Mouse (Mus musculus) cerebellum, adult 9-11 months (tissue): ENCODE data around the gene Atp2b2.
"Not testable (repeated sequence)": the region's sequence is repeated elsewhere in the genome, so short reads cannot be mapped to it uniquely, and the experiment has no call there.

Experiments
- DNase-seq: peaks from one replicate; pipeline ENCODE4 v3.0.0; 2022

Atp2b2 gene

DNA sequence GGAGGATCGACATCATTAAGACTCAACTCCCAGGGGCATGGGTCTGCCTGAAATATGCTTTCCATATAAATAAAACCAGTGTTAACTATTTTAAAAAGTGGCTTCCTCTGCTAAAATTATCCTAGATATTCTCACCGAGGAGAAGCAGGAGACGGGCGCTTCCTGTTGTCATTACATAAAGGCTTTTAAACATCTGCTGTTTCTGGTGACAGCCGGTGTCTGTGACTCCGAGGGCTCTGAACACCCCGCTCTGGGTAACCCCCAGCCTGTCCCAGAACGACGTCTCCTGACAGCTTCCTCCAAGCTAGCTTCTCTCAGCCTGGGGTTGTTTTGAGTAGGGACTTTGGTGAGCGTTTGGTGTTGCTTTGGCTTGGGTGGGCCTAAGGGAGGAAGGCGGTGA lies 273.6 kb downstream of the Atp2b2 start:
- DNase-seq, result no peak

GRCm38 (mm10) chr6:113761644-113762043 lies 280.8 kb downstream of the Atp2b2 start:
- DNase-seq, result peak; percentile 72

GRCm38 (mm10) chr6:113749119-113749685 lies 293.2 kb downstream of the Atp2b2 start:
- no peak for DNase-seq

DNA sequence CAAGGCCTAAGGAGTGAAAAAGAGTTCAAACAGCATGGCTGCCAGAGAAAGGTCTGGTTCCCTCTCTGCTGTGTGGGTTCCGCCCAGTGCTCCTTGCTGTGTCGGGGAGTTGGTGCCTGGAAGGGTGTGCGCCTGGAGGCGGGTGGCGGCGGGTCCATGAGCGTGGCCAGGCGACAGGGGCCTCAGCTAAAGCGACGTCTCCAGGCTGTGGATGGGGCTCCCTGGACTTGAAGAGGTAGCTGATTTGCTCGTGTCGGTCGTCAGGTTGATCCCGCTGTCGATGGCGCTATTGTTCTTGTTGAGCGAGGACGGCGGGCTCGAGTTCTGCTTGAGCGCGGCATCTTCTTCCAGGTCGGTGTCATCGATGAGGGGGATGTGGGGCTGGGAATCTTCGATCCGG lies 294.1 kb downstream of the Atp2b2 start:
- no peak for DNase-seq

- DNase-seq, result no peak
These were observed 295.1 kb downstream of the Atp2b2 start for GRCm38 (mm10) chr6:113747284-113747683.

GRCm38 (mm10) chr6:113745117-113745516 lies 297.3 kb downstream of the Atp2b2 start:
- DNase-seq, result no peak

GRCm38 (mm10) chr6:113743111-113743510 lies 299.3 kb downstream of the Atp2b2 start:
- DNase-seq, result no peak

GRCm38 (mm10) chr6:113742321-113742720 lies 300.1 kb downstream of the Atp2b2 start:
- no peak for DNase-seq

DNA sequence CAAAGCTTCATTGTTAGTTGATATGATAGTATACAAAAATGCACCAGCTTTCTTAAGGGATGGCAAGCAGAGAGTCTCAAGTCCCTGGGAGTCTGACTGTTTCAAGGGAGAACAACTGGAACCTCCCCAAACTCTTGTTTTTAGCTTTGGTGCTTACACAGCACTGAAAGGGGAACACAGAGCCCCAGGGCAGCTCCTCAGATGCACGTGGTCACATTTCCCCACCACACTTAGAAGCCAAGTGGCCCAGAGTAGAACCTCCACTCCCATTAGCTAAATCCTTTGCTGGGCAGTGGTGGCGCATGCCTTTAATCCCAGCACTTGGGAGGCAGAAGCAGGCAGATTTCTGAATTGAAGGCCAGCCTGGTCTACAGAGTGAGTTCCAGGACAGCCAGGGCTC lies 301.0 kb downstream of the Atp2b2 start:
- DNase-seq, result no peak

DNA sequence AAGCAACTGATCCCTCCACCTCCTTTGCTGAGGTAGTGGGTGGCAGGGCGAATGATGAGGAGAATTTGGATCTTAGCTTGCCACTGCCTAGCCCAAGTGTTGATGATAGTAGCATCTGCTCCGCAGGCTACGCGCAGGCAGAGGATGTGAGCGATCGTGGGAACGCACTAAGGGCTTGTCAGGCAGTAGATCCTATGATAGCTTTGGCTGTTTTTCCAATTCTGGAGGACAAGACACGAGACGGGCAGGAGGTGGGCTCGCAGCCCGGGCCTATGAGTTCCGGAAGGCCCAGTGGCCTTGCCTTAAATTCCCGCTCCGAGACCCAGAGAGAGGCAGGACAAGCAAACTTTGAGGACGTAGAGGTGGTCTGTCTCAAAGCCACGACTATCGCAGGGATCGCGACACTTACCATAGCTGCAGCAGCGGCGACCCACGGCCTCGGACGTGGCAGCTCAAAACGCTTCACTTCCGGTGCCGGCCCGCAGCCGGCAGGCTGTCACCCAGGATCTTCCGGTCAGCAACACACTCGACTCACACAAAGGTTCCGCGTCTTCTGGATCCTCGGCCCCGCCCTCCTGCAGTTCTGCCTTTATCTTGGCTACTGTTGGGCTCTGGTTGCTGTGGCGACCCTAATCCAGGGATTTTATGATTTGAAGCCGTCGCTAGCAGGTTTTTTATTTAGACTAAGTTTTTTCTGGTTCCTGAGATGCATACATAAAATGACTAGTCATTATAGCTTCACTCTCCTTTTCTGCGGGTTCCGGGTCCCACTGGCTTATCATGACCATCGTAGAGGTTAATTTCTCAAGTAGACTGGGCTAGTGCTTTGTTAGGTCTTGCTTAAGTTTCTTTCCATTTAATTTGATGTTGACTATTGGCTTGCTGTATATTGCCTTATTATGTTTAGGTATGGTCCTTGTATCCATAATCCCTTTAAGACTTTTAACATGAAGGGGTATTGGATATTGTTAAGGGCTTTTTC lies 301.9 kb downstream of the Atp2b2 start, which contains the start of gene Sec13:
Sec13 (minus strand) TSS at position 508 of the 982 bp plus-strand sequence.
- peak; percentile 80 for DNase-seq

GRCm38 (mm10) chr6:113737318-113738046 lies 304.9 kb downstream of the Atp2b2 start:
- DNase-seq, result no peak

GRCm38 (mm10) chr6:113731296-113731695 lies 311.1 kb downstream of the Atp2b2 start:
- DNase-seq, result no peak

DNA sequence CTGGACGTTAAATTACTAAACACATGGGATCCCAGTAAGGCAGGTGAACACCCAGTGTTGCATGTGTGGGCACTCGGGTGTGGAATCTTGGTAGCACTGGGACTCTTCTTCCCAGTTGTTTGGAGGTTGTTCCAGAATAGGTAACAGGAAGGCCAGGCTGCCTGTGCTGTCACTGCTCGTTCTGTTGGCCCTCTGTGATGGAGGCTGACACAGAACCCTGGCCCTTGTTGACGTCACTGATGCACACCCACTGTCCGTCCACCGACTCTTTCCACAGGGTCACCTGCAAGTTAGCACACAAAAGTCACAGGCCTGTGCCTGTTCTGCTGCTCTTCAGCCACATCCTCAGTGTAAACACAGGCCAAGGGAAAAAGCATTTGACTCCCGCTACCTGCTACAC lies 314.2 kb downstream of the Atp2b2 start:
- no peak for DNase-seq

DNA sequence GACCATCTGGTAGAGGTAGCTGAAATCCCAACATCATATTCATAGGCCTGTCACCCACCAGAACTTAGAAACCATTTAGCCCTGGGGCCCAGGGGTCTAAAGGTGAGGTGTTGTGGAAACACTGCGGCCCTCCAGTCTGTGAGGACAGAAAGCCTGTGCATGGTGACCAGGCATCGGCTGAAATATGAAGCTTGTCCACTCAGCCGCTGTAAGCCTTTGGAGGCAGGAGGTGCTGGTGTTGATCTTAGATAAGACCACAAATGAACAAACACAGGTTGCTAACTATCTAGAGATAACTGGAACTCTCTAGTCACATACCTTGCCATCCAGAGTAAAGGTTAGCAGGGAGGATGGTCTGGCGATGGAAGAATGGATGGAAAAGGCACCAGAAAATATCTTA lies 321.4 kb downstream of the Atp2b2 start:
- DNase-seq, result no peak

DNA sequence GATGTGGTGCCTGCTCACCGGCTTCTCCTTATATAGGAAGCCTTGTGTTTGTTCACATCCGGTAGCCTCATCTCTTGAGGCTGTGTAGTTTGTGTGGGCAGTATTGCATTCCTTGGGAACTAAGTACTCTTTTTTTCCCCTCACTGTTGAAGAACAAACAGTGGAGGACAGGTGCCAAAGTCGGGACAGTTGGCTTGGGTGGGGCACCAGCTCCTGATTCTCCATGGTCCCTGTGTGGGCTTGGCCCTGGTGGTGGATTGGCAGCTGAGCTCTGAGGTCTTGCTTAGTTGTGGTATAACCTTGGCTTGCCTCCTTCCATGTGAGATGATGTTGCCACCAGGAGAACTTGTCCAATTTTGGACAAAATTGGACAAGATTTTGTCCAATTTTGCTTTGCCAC lies 322.5 kb downstream of the Atp2b2 start, which contains the start of gene Ghrl:
Ghrl (minus strand) TSS at position 3 of the 400 bp plus-strand sequence.
- no peak for DNase-seq

DNA sequence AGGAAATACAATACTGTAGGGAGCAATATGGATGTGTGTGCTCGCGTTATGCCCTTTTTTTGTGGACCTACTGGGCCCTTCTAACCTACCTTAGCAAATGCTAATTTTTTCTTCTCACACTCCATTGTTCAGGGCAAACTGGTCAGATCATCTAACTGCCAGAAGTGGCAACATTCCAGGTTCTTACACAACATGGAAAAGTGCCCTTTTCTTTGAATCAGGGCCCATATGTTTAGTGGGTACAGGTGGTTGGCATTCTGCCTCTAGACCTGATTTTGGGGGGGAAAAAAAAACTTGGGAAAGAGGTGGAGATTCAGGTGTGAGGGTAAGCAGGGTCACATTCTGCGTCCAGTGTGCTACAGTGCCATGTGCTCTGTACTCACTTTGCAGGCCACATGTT lies 324.9 kb downstream of the Atp2b2 start:
- peak; percentile 71 for DNase-seq

- no peak for DNase-seq
These were observed 327.6 kb downstream of the Atp2b2 start for GRCm38 (mm10) chr6:113714797-113715196.

DNA sequence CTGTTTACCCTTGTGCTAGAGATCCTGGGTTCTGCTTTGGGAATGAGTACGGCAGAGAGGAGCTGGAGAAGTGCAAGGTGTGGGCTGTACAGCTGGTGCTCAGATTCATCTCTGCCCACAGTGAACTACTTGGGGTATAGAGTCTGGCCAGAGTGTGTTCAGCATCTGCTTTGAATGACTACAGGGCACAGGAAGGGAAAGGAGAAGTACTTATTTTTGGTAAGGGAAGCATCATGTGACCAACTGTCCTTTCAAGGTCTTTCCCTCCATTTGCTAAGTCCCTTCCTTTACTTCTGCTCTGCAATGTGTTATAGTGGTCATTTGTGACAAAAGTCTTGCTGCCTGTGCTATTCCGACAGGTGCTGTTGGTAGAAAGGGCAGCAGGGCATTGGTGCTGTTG lies 328.1 kb downstream of the Atp2b2 start:
- DNase-seq, result no peak

GRCm38 (mm10) chr6:113713389-113713788 lies 329.0 kb downstream of the Atp2b2 start:
- DNase-seq, result not testable (repeated sequence)

- no peak for DNase-seq
These were observed 329.7 kb downstream of the Atp2b2 start for GRCm38 (mm10) chr6:113712718-113713117.

DNA sequence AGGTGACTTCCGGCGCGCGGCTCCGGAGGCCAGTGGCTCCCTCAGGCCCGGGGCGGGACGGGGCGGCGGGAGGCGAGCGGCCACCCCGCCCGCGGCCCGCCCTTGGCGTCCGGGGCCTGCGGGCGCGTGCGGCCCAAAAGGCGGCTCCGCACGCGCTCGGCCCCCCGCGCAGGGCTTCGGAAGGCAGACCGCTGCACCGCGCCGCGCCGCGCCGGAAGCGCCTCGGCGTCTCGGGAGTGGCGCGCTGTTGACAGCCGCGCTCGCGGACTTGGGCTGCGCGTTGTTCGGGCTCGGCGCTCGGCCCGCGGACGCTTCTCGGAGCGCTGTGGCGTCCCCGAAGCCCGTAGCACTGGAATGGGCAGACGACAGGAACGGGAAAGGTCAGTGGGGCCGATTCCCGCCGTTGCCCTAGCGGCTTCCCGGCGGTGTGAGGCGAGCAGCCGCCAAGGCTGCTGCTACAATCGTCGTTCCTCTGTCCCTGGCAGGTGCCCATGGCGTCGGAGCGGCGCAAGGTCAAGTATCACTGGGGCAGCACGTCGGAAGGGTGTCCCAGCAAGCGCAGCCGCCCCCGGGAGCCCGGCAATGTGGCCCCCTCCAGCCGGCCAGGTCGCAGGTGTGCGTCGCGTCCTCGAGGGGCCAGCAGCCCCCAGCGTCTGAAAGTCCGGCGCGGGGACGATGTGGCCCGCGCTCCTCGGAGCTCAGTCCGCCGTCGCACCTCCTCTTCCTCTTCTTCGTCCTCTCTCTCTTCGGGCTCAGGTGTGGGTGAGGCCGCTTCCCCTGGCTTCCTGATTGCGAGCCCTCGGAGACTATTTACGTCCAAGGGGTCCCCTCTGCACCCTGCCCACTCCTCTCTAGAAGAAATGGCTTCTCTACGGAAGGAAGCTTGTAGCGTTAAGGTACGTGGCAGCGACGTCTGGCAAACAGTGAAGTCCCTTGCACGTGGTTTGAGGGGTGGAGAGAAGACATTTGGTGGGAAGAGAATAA lies 344.9 kb downstream of the Atp2b2 start:
- peak; percentile 68 for DNase-seq

DNA sequence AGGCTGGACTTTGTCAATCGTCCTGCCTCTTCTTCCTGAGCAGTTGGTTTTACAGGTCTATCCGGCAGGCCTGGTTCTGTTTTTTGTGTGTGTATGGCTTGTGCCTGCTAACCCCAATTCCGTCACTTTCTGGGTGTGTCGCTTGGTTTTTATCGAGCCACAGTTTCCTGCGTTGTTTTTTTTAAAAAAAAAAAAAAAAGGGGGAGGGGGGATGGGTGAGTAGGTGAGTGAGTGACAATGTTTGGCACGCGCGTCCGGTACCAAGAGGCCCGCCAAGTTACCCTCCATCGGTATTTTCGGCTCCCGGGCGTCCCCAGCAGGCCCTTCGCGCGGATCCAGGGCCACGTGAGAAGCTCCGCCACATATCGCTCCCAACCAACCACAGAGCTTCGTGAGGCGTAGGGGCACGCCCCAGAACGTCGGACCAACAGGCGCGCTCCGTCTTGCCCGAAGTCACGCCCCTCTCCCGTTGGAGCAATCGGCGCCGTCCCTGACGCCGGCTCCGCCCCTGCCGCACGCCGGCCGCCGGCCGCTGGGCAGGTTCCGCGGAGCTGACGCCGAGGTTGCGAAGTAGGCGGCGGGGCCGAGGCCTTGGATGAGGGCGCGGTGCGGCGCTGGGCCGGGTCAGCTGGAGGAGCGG lies 345.7 kb downstream of the Atp2b2 start, which contains the start of gene Tatdn2:
Tatdn2 (plus strand) TSS at position 469 of the 640 bp plus-strand sequence.
- peak; percentile 99 for DNase-seq
